Mouse (Mus musculus): Measurements from ENCODE around the gene Nsrp1.
"Not testable (repeated sequence)": the region's sequence is repeated elsewhere in the genome, so short reads cannot be mapped to it uniquely, and the experiment has no call there.

Gene Nsrp1

GRCm38 (mm10) chr11:77078273-77079134 lies at the start of gene Nsrp1:
Gene Nsrp1 (minus strand): TSS chr11:77078435.
- DNase-seq (ENCODE audit: low read depth, low spot score) = peak; percentile 89

GRCm38 (mm10) chr11:77111141-77111540 lies 32.9 kb upstream of the Nsrp1 start:
- DNase-seq (ENCODE audit: low read depth, low spot score) = no peak

- DNase-seq (ENCODE audit: low read depth, low spot score) = no peak
Measured at GRCm38 (mm10) chr11:77108442-77108841, 30.2 kb upstream of the Nsrp1 start.

- not testable (repeated sequence) for DNase-seq (ENCODE audit: low read depth, low spot score)
Measured at GRCm38 (mm10) chr11:77107872-77108271, 29.6 kb upstream of the Nsrp1 start.

- no peak for DNase-seq (ENCODE audit: low read depth, low spot score)
Measured at GRCm38 (mm10) chr11:77106961-77107360, 28.7 kb upstream of the Nsrp1 start.

GRCm38 (mm10) chr11:77100137-77100937 lies 22.1 kb upstream of the Nsrp1 start:
- DNase-seq (ENCODE audit: low read depth, low spot score) = peak; percentile 30

- DNase-seq (ENCODE audit: low read depth, low spot score) = no peak
Measured at GRCm38 (mm10) chr11:77098332-77098972, 20.2 kb upstream of the Nsrp1 start.

GRCm38 (mm10) chr11:77096991-77097390 lies 18.8 kb upstream of the Nsrp1 start:
- no peak for DNase-seq (ENCODE audit: low read depth, low spot score)

GRCm38 (mm10) chr11:77096581-77096980 lies 18.3 kb upstream of the Nsrp1 start:
- DNase-seq (ENCODE audit: low read depth, low spot score) = no peak

- DNase-seq (ENCODE audit: low read depth, low spot score) = no peak
Measured at GRCm38 (mm10) chr11:77095206-77095605, 17.0 kb upstream of the Nsrp1 start.

GRCm38 (mm10) chr11:77094136-77094535 lies 15.9 kb upstream of the Nsrp1 start:
- DNase-seq (ENCODE audit: low read depth, low spot score) = no peak

- no peak for DNase-seq (ENCODE audit: low read depth, low spot score)
Measured at GRCm38 (mm10) chr11:77093208-77093607, 15.0 kb upstream of the Nsrp1 start.

GRCm38 (mm10) chr11:77089162-77089561 lies 10.9 kb upstream of the Nsrp1 start:
- DNase-seq (ENCODE audit: low read depth, low spot score) = no peak

GRCm38 (mm10) chr11:77087004-77087403 lies 8.8 kb upstream of the Nsrp1 start:
- no peak for DNase-seq (ENCODE audit: low read depth, low spot score)

GRCm38 (mm10) chr11:77084001-77084682 lies 5.9 kb upstream of the Nsrp1 start:
- DNase-seq (ENCODE audit: low read depth, low spot score) = no peak

- no peak for DNase-seq (ENCODE audit: low read depth, low spot score)
Measured at GRCm38 (mm10) chr11:77079361-77079760, 1.1 kb upstream of the Nsrp1 start.

GRCm38 (mm10) chr11:77077792-77078191 lies 443 bp downstream of the Nsrp1 start:
- no peak for DNase-seq (ENCODE audit: low read depth, low spot score)

- DNase-seq (ENCODE audit: low read depth, low spot score) = not testable (repeated sequence)
Measured at GRCm38 (mm10) chr11:77077331-77077730, 904 bp downstream of the Nsrp1 start.

GRCm38 (mm10) chr11:77070721-77071120 lies 7.5 kb downstream of the Nsrp1 start:
- no peak for DNase-seq (ENCODE audit: low read depth, low spot score)

- DNase-seq (ENCODE audit: low read depth, low spot score) = no peak
Measured at GRCm38 (mm10) chr11:77068825-77069224, 9.4 kb downstream of the Nsrp1 start.

GRCm38 (mm10) chr11:77063406-77063805 lies 14.8 kb downstream of the Nsrp1 start:
- DNase-seq (ENCODE audit: low read depth, low spot score) = no peak
